Mouse (Mus musculus) liver, embryonic 12.5 days (tissue): Measurements from ENCODE around the gene Rnf126. TPM values are rescaled to one million over a fixed set of nuclear protein-coding genes. Genes with fewer than 3 reads are reported as not detected.

Experiments
- ATAC-seq: fragments of 200-750 bp; cut with Nextera tagmentation; 2 replicates; pipeline ENCODE4 v1.8.0; 2017; ENCODE audit warnings: moderate number of reproducible peaks, mild to moderate bottlenecking, moderate library complexity
- H3K27ac ChIP-seq: fragments of 300-500 bp; sonication (generic); 2 replicates; pipeline ENCODE4 v1.5.1; 2016; ENCODE audit warnings: mild to moderate bottlenecking
- H3K27me3 ChIP-seq: fragments of 300-500 bp; sonication (generic); replicated peaks from 2 replicates; pipeline ENCODE4 v1.6.1; 2016; ENCODE audit warnings: mild to moderate bottlenecking, moderate library complexity
- H3K36me3 ChIP-seq: fragments of 300-500 bp; sonication (generic); 2 replicates; pipeline ENCODE4 v1.6.1; 2016; ENCODE audit warnings: mild to moderate bottlenecking, moderate library complexity
- H3K4me1 ChIP-seq: fragments of 300-500 bp; sonication (generic); 2 replicates; pipeline ENCODE4 v1.6.1; 2016
- H3K4me2 ChIP-seq: fragments of 300-500 bp; sonication (generic); 2 replicates; pipeline ENCODE4 v1.6.1; 2016; ENCODE audit warnings: mild to moderate bottlenecking, moderate library complexity
- H3K4me3 ChIP-seq: fragments of 300-500 bp; sonication (generic); 2 replicates; pipeline ENCODE4 v1.5.1; 2016; ENCODE audit warnings: mild to moderate bottlenecking, moderate library complexity
- H3K9ac ChIP-seq: fragments of 300-500 bp; sonication (generic); 2 replicates; pipeline ENCODE4 v1.6.1; 2016; ENCODE audit warnings: mild to moderate bottlenecking, moderate library complexity
- H3K9me3 ChIP-seq: fragments of 300-500 bp; sonication (generic); replicated peaks from 2 replicates; pipeline ENCODE4 v1.6.1; 2016; ENCODE audit warnings: mild to moderate bottlenecking, moderate library complexity
- WGBS: fragments of 180-500 bp; shearing (Covaris S2); methylation state at CpG from one replicate; pipeline ENCODE4 v1.1.7; 2016; ENCODE audit not compliant: insufficient replicate concordance; 5-methylcytosine and 5-hydroxymethylcytosine counted together
- polyA plus RNA-seq: library from polyadenylated mRNA; unstranded; fragments of >200 nt; fragmentation: Nextera tagmentation; extraction: Ambion mirVana; gene quantifications from 2 replicates; pipeline ENCODE4 v1.2.1, GENCODE M21; 2016

Rnf126 gene
- 79.6 and 80.4 TPM in 2 replicates for polyA plus RNA-seq

GRCm38 (mm10) chr10:79766508-79767325, at the start of gene Rnf126:
TSS of gene Rnf126 (minus strand) at chr10:79766952.
- no peaks in the 10 kb centered on the region for H3K9me3 ChIP-seq
- peaks cover 28% of the 10 kb centered on the region for H3K36me3 ChIP-seq
- peak within 1 kb of the TSS; percentile 86 for H3K27ac ChIP-seq
- H3K27me3 ChIP-seq = peaks cover 8% of the 10 kb centered on the region
- WGBS = under 1% methylated on average over 92 of the region's 101 CpGs
- H3K4me3 ChIP-seq = peak within 1 kb of the TSS; percentile 91
- ATAC-seq = peak; percentile 91
- peak within 1 kb of the TSS; percentile 89 for H3K4me2 ChIP-seq
- peaks cover 52% of the 10 kb centered on the region for H3K4me1 ChIP-seq
- peak within 1 kb of the TSS; percentile 94 for H3K9ac ChIP-seq

- WGBS = 79% methylated on average over 12 of the region's 12 CpGs
- no peak overlapping the region for H3K9ac ChIP-seq
- H3K27ac ChIP-seq = no peak overlapping the region
- no peak for ATAC-seq
- no peak overlapping the region for H3K4me2 ChIP-seq
- H3K4me3 ChIP-seq = no peak overlapping the region
- no peaks in the 10 kb centered on the region for H3K9me3 ChIP-seq
- H3K27me3 ChIP-seq = no peaks in the 10 kb centered on the region
- peaks cover 4% of the 10 kb centered on the region; the same call in 1 of the 2 replicates for H3K4me1 ChIP-seq
- peaks cover 5% of the 10 kb centered on the region; the same call in 1 of the 2 replicates for H3K36me3 ChIP-seq
Measured at GRCm38 (mm10) chr10:79815671-79816494, 49.1 kb upstream of the Rnf126 start.

GRCm38 (mm10) chr10:79814271-79814842, 47.6 kb upstream of the Rnf126 start:
- no peak overlapping the region for H3K9ac ChIP-seq
- H3K27me3 ChIP-seq = no peaks in the 10 kb centered on the region
- no peak for ATAC-seq
- peaks cover 4% of the 10 kb centered on the region; the same call in 1 of the 2 replicates for H3K4me1 ChIP-seq
- H3K36me3 ChIP-seq = peaks cover under 1% of the 10 kb centered on the region; the same call in 1 of the 2 replicates
- H3K27ac ChIP-seq = no peak overlapping the region
- no peak overlapping the region for H3K4me2 ChIP-seq
- no peak overlapping the region for H3K4me3 ChIP-seq
- WGBS = 64% methylated on average over 5 of the region's 5 CpGs
- no peaks in the 10 kb centered on the region for H3K9me3 ChIP-seq

GRCm38 (mm10) chr10:79811736-79812637, 45.2 kb upstream of the Rnf126 start:
- no peaks in the 10 kb centered on the region for H3K36me3 ChIP-seq
- 21% methylated on average over 15 of the region's 15 CpGs for WGBS
- H3K9me3 ChIP-seq = no peaks in the 10 kb centered on the region
- no peak overlapping the region for H3K27ac ChIP-seq
- no peak overlapping the region for H3K9ac ChIP-seq
- ATAC-seq = 0 out of 2 replicates have a peak, but pooled peaks have one; percentile 21
- no peak overlapping the region for H3K4me3 ChIP-seq
- H3K4me2 ChIP-seq = no peak overlapping the region
- peaks cover 16% of the 10 kb centered on the region for H3K4me1 ChIP-seq
- no peaks in the 10 kb centered on the region for H3K27me3 ChIP-seq

- Histone ChIP-seq H3K4me1 (peaks cover 47% of the 10 kb centered on the region), H3K4me2 (no peak overlapping the region), H3K36me3 (no peaks in the 10 kb centered on the region), H3K27me3 (peaks cover under 1% of the 10 kb centered on the region; the same call in 1 of the 2 replicates), H3K27ac (0 out of 2 replicates have a peak overlapping the region, but pooled peaks have one; percentile 21), H3K9ac (no peak overlapping the region), H3K4me3 (no peak overlapping the region), H3K9me3 (no peaks in the 10 kb centered on the region)
- WGBS = 78% methylated on average over 11 of the region's 11 CpGs
- ATAC-seq = no peak
Measured at GRCm38 (mm10) chr10:79808728-79809127, 42.0 kb upstream of the Rnf126 start.

GRCm38 (mm10) chr10:79807826-79808225, 41.1 kb upstream of the Rnf126 start:
- Histone ChIP-seq H3K4me2 (no peak overlapping the region), H3K27me3 (peaks cover 5% of the 10 kb centered on the region; the same call in 1 of the 2 replicates), H3K9me3 (no peaks in the 10 kb centered on the region), H3K36me3 (no peaks in the 10 kb centered on the region), H3K4me3 (no peak overlapping the region), H3K27ac (no peak overlapping the region), H3K4me1 (peaks cover 55% of the 10 kb centered on the region), H3K9ac (no peak overlapping the region)
- WGBS = 62% methylated on average over 11 of the region's 11 CpGs
- no peak for ATAC-seq

GRCm38 (mm10) chr10:79806972-79807371, 40.2 kb upstream of the Rnf126 start:
- peak; percentile 4; the same call in 1 of the 2 replicates for ATAC-seq
- Histone ChIP-seq H3K27me3 (peaks cover 5% of the 10 kb centered on the region; the same call in 1 of the 2 replicates), H3K36me3 (no peaks in the 10 kb centered on the region), H3K4me1 (peaks cover 64% of the 10 kb centered on the region), H3K9ac (no peak overlapping the region), H3K9me3 (no peaks in the 10 kb centered on the region), H3K4me2 (peak overlapping the region; percentile 13), H3K27ac (no peak overlapping the region), H3K4me3 (no peak overlapping the region)
- WGBS = 61% methylated on average over 10 of the region's 10 CpGs

GRCm38 (mm10) chr10:79806331-79806730, 39.6 kb upstream of the Rnf126 start:
- no peaks in the 10 kb centered on the region for H3K9me3 ChIP-seq
- no peak overlapping the region for H3K27ac ChIP-seq
- no peak overlapping the region for H3K9ac ChIP-seq
- 79% methylated on average over 9 of the region's 9 CpGs for WGBS
- peaks cover 68% of the 10 kb centered on the region for H3K4me1 ChIP-seq
- H3K36me3 ChIP-seq = no peaks in the 10 kb centered on the region
- H3K4me3 ChIP-seq = no peak overlapping the region
- peaks cover 5% of the 10 kb centered on the region; the same call in 1 of the 2 replicates for H3K27me3 ChIP-seq
- no peak overlapping the region for H3K4me2 ChIP-seq
- ATAC-seq = no peak

- Histone ChIP-seq H3K27ac (no peak overlapping the region), H3K4me1 (peaks cover 71% of the 10 kb centered on the region), H3K9ac (no peak overlapping the region), H3K36me3 (no peaks in the 10 kb centered on the region), H3K4me2 (no peak overlapping the region), H3K27me3 (peaks cover 5% of the 10 kb centered on the region; the same call in 1 of the 2 replicates), H3K9me3 (no peaks in the 10 kb centered on the region), H3K4me3 (no peak overlapping the region)
- WGBS = 47% methylated on average over 11 of the region's 11 CpGs
- ATAC-seq = no peak
Measured at GRCm38 (mm10) chr10:79805636-79806035, 38.9 kb upstream of the Rnf126 start.

- Histone ChIP-seq H3K27ac (no peak overlapping the region), H3K4me1 (peaks cover 79% of the 10 kb centered on the region), H3K36me3 (no peaks in the 10 kb centered on the region), H3K27me3 (peaks cover 5% of the 10 kb centered on the region; the same call in 1 of the 2 replicates), H3K4me2 (no peak overlapping the region), H3K9ac (no peak overlapping the region), H3K9me3 (no peaks in the 10 kb centered on the region), H3K4me3 (no peak overlapping the region)
- WGBS = 45% methylated on average over 29 of the region's 29 CpGs
- 0 out of 2 replicates have a peak, but pooled peaks have one; percentile 9 for ATAC-seq
Measured at GRCm38 (mm10) chr10:79803716-79804323, 37.1 kb upstream of the Rnf126 start.
